Mouse (Mus musculus) cerebellum, adult 8-10 months (tissue): ENCODE results near the gene Lima1.
"Not testable (repeated sequence)": the region's sequence is repeated elsewhere in the genome, so short reads cannot be mapped to it uniquely, and the experiment has no call there.

Source experiments
- DNase-seq: peaks from one replicate; pipeline ENCODE4 v3.0.0; 2022

Gene Lima1

GRCm38 (mm10) chr15:99875334-99875869 lies at the start of gene Lima1:
Gene Lima1, minus strand, starts transcription at chr15:99875456.
- DNase-seq: peak; percentile 77

DNA sequence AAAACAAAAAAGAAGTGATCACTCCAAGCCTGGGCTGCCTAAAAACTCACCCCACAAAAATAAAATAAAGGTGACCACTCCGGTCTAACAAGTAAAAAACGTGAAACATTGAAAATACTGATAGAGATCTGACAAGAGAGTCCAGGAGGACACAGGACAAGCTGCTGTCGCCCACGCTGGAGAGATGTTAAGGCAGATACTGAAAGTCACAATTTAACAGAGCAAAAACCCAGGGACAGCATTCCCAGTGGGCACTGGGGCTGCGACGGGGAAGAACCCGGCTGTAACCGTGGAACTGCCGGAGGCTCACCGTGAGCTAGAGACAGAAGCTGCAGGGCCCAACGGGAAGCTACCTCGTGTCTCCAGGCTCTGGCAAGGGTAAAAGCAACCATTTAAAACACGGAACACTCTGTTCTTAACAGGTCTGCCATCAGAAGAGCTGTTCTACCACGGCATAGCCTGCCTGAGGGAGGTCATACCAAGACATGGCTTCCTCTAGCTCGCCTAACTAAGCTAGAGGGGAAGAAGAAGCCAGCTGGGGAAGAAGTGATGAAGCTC lies 44.4 kb upstream of the Lima1 start:
- DNase-seq: no peak

DNA sequence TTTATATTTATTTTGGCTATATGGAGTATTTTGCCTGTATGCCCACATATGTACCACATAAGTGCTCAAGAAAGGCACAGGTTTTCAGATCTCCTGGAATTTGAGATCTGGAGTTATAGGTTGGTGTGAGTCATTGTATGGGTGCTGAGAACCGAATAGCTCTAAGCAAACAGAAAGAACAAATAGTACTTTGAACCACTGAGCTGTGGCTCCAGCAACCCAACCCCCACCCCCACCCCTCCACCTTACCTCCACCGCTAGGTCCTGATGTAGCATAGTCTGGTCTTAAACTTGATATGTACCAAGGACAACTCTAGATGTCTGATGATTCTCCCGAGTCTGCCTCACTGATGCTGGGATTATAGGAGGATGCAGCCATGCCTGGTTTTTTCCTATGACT lies 42.0 kb upstream of the Lima1 start:
- no peak for DNase-seq

GRCm38 (mm10) chr15:99914613-99915012 lies 39.4 kb upstream of the Lima1 start:
- DNase-seq: no peak

- no peak for DNase-seq
These were observed 36.5 kb upstream of the Lima1 start for GRCm38 (mm10) chr15:99911785-99912184.

- DNase-seq: peak; percentile 23
These were observed 34.2 kb upstream of the Lima1 start for GRCm38 (mm10) chr15:99909339-99909996.

DNA sequence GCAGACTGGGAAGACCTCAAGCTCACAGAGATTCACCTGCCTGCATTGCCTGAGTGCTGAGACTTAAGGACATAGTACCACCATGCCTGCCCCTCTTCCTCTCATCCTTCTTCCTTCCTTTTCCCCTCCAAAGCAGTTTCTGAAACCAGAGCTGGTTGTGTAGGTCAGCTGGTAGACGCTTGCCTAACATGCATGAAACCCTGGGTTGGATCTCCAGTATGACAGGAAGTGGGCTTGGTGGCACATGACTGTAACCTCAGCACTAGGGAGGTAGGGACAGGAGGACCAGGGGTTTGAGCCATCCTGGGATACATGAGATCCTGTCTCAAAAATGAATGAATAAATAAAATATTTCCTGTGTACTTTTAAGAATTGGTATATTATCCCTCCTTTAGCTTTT lies 32.3 kb upstream of the Lima1 start:
- DNase-seq: no peak

- DNase-seq: no peak
These were observed 31.8 kb upstream of the Lima1 start for GRCm38 (mm10) chr15:99907041-99907440.

DNA sequence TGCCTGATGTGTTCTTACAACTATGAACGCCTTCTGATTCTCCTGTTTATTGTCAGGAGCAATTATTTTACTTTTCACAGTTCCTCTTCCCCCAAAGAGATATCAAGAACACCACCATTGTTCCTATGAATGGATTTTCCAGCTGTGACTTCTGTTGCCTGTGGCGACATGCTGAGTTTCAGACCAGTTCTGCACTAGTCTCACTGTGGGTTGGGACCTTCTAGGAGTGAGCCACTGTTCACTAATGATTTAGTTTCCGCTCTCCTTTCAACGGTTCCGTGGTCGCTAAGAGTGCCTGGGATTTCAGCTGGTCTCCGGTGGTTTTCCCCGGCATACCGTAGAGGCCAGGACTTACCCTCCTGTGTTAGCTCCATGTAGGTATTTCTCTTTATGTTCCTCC lies 29.6 kb upstream of the Lima1 start:
- DNase-seq: no peak

DNA sequence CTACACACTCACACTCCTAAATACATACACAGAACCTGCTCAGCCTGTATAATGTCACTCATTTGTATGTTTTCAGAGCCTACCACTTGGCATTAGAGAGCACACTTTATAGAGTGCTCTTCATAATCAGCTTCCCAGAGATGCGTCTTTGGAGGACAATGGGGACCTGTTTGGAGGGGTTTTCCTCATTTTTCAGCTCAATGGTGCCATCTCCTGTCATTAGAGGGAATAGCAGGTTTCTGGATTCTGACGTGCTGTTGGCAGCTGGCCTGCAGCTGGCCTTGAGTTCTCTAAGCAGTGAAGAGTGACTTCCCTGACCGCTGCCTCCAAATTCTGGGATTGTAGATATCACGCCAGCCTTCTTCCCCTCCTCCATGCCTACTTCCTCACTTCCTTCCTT lies 29.1 kb upstream of the Lima1 start:
- DNase-seq: peak; percentile 45

DNA sequence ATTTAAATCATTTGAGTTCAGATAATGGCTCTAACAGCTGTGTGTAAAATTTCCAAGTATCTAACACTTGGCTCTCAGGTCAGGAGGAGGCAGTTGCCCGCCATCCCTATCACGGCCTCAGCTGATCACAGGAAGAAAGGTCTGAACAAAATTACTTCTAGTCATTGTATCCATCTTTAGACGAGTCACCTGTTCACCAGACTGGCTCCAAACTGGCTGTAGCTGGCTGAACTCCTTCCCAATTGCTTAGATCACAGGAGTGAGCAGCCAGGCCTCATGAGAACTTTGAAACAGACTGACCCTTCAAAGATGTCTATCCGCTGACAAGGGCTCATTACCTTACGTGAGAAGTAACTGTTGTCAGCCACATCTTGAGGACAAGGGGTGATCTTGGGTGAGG lies 28.0 kb upstream of the Lima1 start:
- DNase-seq: no peak

GRCm38 (mm10) chr15:99902786-99903185 lies 27.5 kb upstream of the Lima1 start:
- no peak for DNase-seq

DNA sequence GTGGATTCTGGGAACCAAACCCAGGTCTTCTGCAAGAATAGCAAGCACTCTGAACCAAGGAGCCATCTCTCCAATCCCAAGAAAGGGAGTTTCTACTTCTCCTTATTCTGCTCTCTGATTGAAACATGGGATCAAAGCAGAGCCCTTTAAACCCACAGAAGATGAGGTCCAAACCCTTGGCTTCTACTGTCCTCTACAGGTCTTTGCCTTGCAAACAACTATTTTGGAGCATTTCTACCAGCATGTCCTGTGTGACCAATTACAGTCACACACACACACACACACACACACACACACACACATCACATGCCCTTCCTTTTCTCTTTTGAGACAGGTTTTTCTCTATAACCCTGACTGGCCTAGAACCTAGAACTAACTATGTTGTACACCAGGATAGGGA lies 21.4 kb upstream of the Lima1 start:
- DNase-seq: no peak

GRCm38 (mm10) chr15:99891355-99891754 lies 16.1 kb upstream of the Lima1 start:
- no peak for DNase-seq

DNA sequence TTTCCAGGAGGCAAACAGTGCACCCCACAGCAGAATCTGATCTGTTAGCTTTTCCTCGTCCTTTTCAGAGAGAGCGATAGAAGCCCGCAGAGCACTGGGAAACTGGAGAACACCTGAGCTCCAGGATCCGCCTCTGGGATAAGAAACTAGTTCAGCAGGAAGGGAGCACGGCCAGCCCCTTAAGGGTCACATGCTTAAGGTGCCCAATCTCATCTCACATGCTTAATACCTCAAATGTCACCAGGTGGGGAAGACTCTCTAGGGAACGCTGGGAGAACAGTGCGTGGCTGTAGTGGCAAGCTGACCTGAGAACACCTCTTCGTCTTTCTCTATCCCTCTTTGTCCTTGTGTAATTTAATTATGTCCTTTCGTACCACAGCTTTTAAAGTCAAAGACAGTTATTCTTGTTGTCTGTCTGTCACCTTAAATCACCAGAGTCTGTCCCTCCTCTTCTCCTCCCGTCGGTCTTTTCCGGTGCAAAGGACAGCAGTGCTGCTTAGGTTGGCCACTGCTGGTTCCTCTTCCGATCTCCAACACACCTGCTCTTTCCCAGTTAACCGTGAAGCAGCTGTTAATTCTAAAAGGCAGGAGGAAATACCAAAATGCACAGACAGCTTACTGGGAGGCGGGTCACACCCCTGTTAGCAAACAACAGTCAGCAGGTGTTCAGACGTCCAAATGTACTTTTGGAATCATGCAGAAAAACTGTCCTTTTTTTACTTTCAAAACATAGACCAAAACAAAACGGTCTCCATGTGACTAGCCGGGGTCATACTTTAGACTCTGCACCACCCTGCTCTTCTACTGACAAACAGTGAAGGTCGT lies 15.4 kb upstream of the Lima1 start:
- no peak for DNase-seq

- no peak for DNase-seq
These were observed 14.1 kb upstream of the Lima1 start for GRCm38 (mm10) chr15:99889275-99889874.

GRCm38 (mm10) chr15:99887130-99887529 lies 11.9 kb upstream of the Lima1 start:
- not testable (repeated sequence) for DNase-seq

DNA sequence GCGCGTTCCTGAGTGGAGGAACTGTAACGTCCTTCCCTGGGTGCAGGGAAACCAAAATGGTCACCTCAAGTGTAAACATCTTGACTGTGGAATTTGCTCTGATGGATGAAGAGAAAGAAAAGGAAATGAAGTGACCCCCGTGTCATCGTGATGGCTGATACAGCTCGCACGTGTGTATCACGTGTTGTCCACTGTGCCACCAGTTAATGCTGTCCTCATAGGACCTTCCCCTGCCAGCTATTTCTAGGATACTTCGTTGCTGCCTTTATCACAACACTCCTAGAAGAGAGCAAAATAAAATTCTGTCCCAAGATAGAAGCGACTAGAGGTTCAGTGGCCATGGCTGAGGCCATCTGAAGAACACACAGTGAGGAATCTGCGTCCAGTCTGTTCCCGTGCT lies 8.8 kb upstream of the Lima1 start:
- no peak for DNase-seq

GRCm38 (mm10) chr15:99878541-99878940 lies 3.3 kb upstream of the Lima1 start:
- DNase-seq: no peak

DNA sequence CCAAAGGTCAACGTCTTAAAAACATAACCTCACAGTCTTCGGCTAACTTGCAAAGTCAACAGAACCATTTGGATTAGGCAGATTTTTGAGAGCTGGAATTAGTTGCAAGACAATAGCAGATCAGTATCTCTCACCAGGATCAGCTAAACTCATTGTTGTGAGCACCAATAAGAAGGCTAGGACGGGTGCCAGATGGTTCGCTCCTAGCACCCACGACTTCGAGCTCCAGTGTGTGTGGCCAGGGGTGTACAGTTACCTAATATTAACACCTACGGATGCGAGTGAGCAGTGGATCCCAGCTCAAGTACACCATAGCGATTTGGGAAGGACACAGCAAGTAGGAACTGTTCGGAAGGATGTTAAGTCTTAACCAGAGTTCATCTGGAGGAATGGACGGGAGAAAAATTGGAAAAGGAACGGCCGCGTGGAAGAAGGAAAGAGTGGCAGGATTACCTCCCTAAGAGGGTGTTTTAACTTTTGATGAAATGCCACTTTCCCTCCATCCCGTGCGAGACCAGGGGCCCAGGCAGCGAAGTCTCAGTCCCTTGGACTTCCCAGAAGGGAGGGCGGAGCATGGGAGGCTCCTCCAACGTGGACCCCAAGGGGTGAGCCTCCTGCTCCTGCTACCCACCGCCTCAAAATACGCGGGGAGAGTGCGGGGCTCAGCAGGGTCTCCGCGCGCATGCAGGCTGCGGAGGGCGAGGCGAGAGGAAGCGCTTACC lies 483 bp downstream of the Lima1 start:
- peak; percentile 23 for DNase-seq

- DNase-seq: no peak
These were observed 2.7 kb downstream of the Lima1 start for GRCm38 (mm10) chr15:99872543-99872942.

DNA sequence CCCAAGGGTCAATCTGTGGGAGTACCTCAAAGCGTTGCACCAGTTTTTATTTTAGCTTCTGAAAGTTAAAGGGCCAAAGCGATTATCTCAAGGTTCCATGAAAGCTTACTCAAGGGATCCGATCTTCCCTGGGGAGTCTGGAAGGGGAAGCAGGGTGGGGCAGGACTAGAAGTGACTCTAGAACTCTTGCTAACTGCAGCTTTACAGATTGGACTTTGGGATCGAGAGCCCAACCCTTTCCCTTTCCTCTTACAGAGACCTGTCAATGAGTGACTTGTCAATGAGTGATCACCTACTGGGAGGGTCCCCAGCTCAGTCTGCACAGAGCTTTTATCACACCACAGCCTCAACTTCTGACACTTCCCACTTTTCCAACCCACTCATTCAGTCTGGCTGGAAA lies 7.6 kb downstream of the Lima1 start:
- no peak for DNase-seq
